Mouse (Mus musculus) frontal cortex, adult (tissue): ENCODE data around the gene Ydjc.
"Not testable (repeated sequence)": the region's sequence is repeated elsewhere in the genome, so short reads cannot be mapped to it uniquely, and the experiment has no call there.

Source experiments
- ATAC-seq: cut with Nextera tagmentation; 2 replicates; pipeline ENCODE4 v1.9.2; 2017; ENCODE audit warnings: mild to moderate bottlenecking, moderate library complexity, mixed read lengths; ENCODE audit not compliant: low TSS enrichment

Gene Ydjc

DNA sequence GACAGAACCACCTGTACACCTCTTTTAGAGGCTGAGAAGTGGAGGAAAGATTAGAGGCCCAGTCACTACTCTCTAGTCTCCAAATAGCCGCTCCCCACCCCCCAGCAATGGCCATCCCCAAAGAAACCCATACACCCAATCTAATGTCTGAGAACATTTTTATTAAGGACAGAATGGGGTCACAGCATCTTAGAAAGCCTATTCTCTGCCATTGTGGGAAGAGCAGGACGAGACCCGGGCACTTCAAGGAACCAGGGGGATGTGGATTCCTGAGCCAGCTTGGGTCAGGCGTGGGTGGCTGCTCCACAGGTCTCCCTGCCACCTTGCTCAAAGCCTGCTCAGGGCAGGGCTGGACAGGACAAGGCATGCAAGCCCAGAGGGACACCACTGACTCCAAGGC is 7.5 kb downstream of the Ydjc start:
- ATAC-seq = no peak

DNA sequence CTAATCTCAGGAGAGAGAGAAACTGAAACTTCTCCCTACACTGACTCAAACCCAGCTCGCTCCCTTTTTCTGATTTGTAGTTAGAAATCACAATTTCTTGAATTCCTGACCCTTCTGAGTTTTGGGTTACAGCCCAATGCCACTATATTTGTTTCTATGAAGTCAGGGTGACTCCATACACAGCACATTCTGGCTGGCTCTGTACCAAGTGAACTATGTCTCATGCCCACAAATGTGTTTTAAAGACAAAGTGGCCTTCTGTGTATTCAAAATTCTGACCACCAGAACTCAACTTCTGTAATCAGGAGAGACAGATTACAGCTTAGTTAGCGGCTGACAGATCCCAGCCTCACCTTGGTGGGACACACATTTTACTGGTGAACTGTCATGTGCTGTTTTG is 9.9 kb downstream of the Ydjc start:
- no peak for ATAC-seq

- ATAC-seq = not testable (repeated sequence)
These were observed 21.1 kb downstream of the Ydjc start for GRCm38 (mm10) chr16:17165478-17165877.

DNA sequence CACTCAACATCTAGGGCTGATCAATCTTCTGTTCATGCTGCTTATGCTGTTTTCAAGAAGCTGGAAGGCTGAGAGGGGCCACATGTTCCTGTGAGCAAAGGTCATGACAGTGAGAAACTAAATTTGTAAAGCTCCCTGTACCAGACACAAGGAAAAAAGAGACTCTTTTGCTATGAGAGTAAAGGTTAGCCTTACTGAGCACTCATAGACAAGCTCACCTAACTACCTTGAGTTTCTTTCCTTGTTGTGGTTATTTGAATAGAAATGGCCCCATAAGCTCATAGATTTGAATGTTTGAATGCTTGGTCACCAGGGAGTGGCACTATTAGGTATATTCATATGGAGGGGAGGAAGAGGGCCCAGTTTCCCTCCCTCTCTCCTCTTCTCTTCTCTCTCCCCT is 22.8 kb downstream of the Ydjc start:
- no peak for ATAC-seq

DNA sequence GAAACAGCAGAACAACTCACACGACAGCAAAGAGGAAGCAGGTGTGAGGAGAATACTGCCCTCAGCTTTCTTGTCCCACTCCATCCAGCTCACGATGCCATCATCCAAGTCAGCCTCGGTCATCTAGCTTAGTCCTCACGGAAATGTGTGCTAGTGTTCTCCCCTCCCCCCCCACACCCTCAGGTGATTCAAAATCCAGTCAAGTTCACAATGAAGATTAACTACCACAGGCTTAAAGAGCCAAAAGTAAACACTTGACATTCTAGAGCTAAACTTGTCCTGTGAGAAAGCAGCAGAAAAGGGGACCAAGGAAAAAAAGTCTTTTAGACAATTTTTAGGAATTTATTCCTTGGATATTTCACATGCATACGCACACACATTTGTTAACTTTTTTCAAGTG is 23.6 kb downstream of the Ydjc start:
- no peak for ATAC-seq

- ATAC-seq = no peak
These were observed 31.3 kb downstream of the Ydjc start for GRCm38 (mm10) chr16:17175765-17176164.

GRCm38 (mm10) chr16:17177623-17178170 is 33.3 kb downstream of the Ydjc start:
- ATAC-seq = no peak

GRCm38 (mm10) chr16:17179706-17180105 is 35.3 kb downstream of the Ydjc start:
- ATAC-seq = no peak

GRCm38 (mm10) chr16:17181382-17181781 is 37.0 kb downstream of the Ydjc start:
- ATAC-seq = peak; percentile 27; the same call in 1 of the 2 replicates

- ATAC-seq = peak; percentile 41; the same call in 1 of the 2 replicates
These were observed 37.7 kb downstream of the Ydjc start for GRCm38 (mm10) chr16:17182136-17182535.

DNA sequence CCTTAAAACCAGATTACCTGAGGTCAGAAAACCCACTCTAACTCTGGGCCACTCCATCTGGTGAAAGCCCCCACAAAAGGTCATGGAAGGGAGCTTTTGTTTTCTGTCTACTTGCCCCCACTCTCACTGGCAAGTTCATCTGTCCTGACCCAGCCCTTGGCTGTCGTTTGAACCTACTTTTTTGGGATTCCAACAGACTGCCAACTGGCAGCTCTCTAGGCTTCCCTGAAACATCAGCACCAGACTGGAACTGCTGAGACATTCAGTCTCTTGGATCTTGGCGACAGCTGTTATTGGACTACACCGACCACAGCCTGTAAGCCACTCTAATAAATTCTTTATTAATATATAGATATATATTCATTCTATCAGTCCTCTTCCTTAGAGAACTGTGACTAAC is 38.6 kb downstream of the Ydjc start:
- no peak for ATAC-seq

DNA sequence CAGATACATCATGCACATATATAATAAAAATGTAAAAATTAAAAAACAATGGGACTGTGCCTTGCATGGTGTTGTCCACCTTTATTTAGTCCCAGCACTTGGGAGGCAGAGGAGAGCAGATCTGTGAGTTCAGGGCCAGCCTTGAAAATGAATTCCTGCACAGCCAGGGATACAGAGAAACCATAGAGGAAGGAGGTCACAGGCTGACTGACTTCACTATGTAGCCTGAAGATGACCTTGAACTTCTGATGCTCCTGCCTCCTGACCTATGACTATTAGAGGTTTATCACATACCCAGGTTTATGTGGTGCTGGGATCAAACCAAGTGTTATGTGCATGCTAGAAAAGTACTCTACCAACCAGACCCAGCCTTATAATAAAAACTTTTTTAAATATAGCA is 41.1 kb downstream of the Ydjc start:
- ATAC-seq = no peak

DNA sequence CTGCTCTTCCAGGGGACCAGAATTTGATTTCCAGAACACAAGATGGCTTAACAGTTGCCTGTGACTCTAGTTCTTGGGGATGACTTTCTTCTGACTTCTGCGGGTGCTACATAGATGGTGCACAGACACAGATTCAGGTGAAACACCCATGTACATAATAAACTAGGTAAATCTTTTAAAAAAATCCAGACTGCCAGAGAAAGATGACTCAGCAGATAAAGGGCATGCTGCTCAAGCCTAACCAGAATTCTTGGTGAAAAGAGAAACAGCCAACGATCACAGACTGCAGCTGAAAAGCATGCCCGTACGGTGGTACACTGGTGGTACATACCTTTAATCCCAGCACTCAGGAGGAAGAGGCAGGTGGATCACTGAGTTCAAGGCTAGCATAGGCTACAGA is 49.4 kb downstream of the Ydjc start:
- no peak for ATAC-seq

GRCm38 (mm10) chr16:17200121-17200952 is 55.9 kb downstream of the Ydjc start:
- ATAC-seq = no peak

DNA sequence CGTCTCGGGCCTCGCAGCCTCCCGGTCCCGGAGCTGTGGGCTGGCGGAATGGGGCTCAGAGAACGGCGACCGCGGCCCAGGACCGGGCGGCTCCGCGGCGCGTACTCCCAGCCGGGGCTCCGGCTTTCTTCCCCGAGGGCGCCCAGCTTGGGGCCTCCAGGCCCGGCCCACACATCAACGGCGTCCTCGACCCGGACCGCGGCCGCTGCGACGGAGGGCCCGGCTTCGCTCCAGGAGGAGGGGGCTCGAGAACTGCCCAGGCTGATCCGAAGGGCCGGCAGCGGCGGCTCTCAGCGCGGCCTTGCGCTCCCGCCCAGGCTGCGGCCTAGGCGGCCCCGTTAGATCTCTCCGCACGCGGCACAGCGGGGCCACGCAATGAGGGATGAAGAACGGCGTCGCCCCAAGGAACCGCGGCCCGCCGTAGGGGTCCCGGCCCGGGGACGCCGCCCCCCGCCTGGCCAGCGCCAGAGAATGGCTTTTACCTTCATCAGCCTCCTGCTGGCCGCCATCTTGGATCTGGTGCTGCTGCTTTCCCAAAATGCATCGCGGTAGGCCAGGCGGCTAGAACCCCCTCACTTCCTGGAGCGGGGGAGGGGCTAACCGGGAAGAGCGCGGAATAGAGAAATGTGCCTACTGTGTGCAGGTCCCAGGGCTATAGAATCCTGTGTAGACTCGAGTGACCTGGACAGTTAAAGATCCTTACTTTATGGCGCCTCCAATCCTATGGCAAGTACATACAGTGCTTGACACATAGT is 56.7 kb downstream of the Ydjc start:
- ATAC-seq = peak; percentile 78

- peak; percentile 89 for ATAC-seq
These were observed 57.6 kb downstream of the Ydjc start for GRCm38 (mm10) chr16:17201977-17202376.

DNA sequence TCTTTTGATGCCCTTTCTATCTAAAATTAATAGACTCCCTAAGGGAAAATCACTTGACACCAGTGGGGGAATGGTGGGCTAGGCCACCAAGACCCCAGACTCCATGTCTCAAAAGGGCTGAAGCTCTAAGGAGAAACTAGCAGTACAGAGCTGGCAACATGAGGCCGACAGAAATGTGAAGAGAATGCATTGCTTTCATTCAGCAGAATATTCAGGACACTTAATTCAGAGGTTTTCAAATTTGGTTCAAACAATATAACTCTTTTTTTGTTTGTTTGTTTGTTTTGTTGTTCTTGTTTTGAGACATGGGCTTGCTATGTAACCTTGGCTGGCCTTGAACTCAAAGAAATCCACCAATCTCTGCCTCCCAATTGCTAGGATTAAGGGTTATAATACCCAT is 58.1 kb downstream of the Ydjc start, which contains the start of gene Ube2l3:
TSS of gene Ube2l3 (minus strand) at position 101 of the 400 bp plus-strand sequence.
- no peak for ATAC-seq

- ATAC-seq = no peak
These were observed 60.6 kb downstream of the Ydjc start for GRCm38 (mm10) chr16:17204990-17205389.

DNA sequence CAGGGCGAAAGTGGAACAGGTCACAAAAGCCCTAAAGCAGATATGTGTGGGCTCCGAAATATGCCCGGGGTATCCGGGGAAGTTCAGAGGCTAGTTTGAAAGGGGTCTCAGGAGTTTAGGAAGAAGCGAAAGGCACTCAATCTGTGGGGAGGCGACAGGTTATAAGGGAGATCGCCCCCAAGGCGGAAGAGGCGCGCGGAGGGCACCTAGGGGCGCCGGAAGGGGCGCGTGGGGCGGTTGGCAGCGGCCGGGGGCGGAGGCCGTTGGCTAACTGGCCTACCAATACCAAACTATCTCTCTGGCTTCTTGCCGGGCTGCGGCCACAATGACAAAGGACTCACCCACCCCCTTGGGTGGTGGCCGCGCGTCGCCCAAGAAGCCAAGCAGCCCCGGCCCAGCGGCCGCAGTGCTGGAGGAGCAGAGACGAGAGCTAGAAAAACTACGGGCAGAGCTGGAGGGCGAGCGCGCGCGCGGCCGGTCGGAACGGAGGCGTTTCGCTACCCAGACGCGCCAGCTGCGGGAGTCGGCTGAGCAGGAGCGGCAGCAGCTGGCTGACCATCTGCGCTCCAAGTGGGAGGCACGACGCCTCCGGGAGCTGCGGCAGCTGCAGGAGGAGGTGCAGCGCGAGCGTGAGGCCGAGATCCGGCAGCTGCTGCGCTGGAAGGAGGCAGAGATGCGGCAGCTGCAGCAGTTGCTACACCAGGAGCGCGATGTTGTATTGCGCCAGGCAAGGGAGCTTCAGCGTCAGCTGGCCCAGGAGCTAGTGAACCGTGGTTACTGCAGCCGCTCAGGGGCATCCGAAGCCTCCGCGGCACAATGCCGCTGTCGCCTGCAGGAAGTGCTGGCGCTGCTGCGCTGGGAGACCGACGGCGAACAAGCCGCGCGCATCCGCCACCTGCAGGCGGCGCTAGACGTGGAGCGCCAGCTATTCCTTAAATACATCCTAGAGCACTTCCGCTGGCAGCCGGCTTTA is 64.3 kb downstream of the Ydjc start, which contains the start of gene Rimbp3:
TSS of gene Rimbp3 (plus strand) at position 215 of the 973 bp plus-strand sequence.
- peak; percentile 88 for ATAC-seq

- 0 out of 2 replicates have a peak, but pooled peaks have one; percentile 2 for ATAC-seq
These were observed 65.1 kb downstream of the Ydjc start for GRCm38 (mm10) chr16:17209404-17209960.
